Mouse (Mus musculus): ENCODE data around the gene Slc8a1.

- no peak for TF ChIP-seq HCFC1 (IDR thresholded peaks at IDR 0.05; ENCODE audit: borderline replicate concordance, insufficient read depth, low read length)
- TF ChIP-seq ZC3H11A (IDR thresholded peaks at IDR 0.05; ENCODE audit: borderline replicate concordance, low read depth, low read length): no peak
- TF ChIP-seq ZNF384 (IDR thresholded peaks at IDR 0.05; ENCODE audit: low read depth, low read length): no peak
These were observed 335.1 kb downstream of the Slc8a1 start for GRCm38 (mm10) chr17:81403121-81403520.

All from ES-E14 (cell line).